Mouse (Mus musculus) adrenal gland, adult (tissue): Measurements from ENCODE around the gene Mettl26.

Experiments used
- DNase-seq, 2 experiments: peaks; one replicate each; pipeline ENCODE4 v3.0.0; 2022 to 2023; ENCODE audit warnings: low spot score in 1 of 2; ENCODE audit not compliant: inconsistent age in 2 of 2

Mettl26 gene

DNA sequence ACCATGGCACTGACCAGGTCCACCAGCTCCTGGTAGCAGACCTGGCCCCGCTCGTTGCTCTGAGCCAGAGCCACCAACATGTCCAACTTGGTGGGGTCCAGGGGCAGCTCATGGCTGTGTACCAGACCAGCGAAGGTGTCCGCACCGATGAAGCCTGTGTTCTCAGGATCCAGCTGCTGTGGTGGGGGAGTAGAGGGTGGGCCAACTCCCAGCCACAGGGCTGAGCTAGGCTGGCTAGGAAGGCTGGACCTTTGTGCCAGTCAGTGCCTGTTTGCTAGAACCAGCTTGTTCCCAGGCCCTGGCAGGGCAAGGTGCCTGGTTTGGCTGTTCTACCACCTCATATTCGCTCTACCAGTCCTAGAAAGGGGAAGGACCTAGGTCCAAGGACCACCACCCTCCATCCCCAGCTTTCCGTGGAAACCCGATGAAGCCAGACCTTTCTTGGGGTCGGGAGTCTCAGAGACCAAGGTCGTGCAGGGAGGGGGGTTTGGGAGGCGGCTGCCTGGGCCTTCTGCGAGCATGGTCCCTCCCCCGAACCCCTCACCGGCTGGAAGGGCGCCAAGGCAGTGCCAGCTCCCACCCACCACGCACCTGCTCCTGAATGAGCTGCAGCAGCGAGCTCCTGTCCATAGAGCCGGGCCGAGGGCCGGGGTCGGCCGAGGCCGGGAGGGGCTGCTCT lies 38.3 kb upstream of the Mettl26 start:
- no peak for DNase-seq

DNA sequence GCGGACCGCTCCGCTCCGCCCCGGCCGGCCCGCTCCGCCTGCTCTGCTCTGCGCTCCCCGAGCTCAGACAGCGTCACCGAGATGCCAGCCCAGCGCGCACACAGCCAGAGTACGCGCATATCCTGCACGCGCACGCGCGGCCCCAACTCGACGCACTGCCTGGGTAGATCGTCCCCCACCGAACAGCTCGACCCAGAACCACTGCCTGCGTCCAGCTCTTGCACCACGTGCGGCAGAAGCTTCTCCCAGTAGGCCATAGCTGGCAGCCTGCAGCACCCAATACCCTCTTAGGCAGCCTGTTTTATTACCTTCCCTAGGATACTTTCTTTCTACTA lies 37.8 kb upstream of the Mettl26 start, which contains the start of gene Rhbdl1:
Gene Rhbdl1, minus strand, starts transcription at position 220 of the 335 bp plus-strand sequence.
- peak; percentile 92 to 95 for DNase-seq

DNA sequence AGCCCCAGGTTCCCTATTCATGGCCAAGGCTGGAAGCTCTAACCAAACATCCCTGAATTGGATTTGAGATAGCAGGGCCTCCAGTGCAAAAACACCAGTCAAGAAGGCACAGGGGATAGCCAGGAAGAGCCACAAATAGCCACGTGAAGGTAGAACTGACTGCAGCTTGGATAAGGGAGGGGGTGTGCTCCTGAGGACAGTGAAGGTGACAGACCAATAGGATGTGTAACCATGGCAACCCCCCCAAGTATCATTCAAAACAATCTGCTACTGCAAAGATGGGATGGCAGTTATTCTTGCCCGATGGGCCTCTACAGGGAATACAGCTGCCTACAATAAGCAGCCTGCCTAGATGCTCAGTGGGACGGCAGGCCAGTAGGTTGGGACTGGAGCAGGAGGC lies 37.3 kb upstream of the Mettl26 start:
- DNase-seq: no peak

DNA sequence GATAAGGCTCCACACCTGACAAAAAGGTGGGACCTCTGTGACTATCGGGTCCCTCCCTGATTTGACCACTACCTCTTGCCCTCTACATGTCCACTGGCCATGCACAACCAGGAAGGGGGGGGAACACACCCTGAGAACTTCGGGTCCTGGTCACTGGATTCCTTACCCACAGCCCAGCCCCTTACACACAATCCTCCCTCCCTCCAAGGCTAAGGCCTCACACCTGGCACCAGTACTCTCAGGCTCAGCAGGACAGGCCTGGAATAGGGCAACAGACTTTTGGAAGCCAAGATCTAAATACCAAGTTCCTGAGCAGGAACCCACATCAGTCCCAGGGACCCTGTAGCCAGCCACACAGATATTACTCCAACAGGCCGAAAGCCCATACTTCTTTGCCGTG lies 36.0 kb upstream of the Mettl26 start:
- peak in 1 of 2 experiments; percentile 38 for DNase-seq

DNA sequence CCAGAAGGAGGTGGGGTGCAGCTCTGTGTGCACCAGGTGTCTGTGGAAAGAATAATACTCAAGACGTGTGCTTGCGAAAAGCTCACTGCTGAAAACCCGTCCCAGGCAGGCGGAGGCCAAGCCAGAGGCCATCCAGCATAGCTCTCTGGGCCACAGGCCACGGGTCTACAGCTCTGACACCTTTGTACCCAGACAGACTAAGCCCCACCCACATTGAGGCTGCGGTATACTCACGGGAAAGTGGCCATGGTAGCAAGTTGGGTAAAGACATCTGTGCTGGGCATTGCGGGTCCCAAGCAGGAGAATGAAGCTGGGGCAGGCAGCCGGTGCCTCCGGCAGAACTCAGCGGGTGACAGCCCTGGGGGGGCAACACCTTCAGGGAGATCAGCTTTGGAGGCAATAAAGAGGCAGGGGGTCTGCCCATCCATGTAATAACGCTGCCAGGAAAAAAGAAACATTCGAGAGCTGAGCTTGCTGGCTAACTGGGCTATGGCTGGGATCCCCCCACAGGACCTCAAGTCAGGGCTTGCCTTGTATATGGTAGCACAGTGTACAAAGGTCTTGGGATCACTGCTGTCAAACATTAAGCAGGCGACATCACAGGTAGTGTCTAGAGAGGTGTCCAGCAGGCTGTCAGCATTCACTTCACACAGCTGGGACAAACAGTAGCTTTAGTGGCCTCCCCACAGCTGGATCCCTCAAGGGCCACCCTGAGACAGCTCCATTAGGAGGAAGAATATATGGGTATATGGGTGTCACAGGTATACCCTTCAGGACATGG lies 35.2 kb upstream of the Mettl26 start:
- DNase-seq: no peak

DNA sequence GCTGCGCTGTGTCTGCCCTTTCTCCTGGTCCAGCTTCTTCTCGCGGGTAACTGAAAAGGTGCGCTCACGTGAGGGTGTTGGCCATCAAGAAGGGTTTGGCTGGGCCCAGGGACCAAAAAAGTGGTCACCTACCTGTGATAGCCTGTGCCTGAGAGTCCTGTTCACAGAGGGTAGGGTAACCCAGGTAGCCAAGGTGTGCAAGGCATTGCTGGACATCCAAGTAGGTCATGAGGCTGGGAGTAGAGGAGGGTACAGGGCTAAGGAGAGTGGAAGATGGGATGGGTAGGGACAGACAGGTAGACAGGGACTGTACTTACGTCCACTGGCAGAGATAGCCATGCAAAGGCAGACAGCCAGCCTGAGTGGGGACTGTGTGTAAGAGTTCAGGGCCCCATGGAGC lies 34.4 kb upstream of the Mettl26 start:
- no peak for DNase-seq

DNA sequence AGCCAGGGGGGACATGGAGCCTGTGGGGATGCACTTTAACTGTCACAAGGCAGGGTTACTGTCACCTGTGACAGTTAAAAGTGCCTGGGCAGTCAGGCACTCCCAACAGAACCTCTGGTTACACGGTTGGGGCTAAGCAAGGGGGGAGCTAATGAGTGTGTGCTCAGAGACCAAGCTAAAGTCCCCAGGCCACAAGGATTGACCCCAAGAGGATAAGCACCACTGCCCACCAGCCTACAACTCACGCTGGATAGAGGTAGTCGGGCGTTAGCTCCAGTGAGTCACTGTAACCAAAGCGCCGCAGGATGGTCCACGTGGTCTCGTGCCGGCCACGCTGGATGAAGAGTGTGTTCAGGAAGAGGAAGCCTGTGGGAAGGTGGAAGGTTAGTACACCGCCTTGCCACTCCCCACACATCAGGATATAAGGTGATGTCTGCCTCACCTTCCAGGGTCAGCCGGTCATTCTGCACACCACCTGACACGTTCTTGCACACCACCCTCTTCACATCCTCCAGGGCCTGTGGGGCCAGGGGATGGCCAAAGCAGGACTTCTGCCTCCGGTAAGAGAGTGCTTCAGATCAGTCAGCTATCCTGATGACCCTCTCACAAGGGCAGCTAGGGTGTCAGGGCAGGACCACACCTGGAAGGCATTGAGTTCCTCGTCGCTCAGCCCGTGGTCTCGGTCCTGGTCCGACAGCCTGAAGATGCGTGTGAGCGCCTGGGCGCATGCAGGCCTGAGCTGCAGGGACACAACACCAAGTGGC lies 33.6 kb upstream of the Mettl26 start, which contains the start of gene Gm20683:
Gene Gm20683, minus strand, starts transcription at position 647 of the 764 bp plus-strand sequence.
- peak in 1 of 2 experiments; percentile 14 for DNase-seq

DNA sequence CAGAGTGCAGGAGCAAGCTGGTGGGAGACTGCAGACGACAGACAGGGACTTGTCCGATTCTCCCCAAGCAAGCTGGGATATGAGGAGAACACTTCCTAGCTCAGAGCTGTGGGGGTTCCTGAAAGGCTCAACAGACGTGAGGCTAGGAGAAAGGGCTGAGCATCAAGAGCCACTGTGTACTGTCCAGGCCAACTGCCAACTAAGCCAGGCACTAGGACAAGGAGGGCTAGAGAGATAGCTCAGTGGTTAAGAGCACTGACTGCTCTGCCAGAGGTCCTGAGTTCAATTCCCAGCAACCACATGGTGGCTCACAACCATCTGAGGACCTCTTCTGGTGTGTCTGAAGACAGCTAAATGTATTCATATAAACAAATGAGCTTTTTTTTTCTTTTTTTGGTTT lies 32.4 kb upstream of the Mettl26 start:
- DNase-seq: no peak

DNA sequence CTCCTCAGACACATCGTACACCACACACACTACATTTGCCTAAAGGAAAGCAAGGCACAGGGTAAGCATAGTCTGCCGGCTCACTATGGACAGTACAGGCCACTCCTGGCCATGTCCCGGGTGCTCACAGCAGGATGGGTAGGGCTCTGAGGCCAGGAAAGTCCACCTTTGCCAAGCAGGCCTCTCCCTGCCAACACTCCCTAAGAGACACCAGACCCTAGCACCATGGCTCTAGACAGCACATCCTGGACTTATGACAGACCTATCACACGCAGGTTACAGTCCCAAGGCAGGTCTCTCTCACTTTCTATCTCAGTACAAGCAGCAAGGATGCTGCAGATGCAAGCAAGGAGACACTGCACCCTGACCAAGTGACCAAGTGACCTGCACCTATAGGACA lies 31.8 kb upstream of the Mettl26 start:
- DNase-seq: no peak

DNA sequence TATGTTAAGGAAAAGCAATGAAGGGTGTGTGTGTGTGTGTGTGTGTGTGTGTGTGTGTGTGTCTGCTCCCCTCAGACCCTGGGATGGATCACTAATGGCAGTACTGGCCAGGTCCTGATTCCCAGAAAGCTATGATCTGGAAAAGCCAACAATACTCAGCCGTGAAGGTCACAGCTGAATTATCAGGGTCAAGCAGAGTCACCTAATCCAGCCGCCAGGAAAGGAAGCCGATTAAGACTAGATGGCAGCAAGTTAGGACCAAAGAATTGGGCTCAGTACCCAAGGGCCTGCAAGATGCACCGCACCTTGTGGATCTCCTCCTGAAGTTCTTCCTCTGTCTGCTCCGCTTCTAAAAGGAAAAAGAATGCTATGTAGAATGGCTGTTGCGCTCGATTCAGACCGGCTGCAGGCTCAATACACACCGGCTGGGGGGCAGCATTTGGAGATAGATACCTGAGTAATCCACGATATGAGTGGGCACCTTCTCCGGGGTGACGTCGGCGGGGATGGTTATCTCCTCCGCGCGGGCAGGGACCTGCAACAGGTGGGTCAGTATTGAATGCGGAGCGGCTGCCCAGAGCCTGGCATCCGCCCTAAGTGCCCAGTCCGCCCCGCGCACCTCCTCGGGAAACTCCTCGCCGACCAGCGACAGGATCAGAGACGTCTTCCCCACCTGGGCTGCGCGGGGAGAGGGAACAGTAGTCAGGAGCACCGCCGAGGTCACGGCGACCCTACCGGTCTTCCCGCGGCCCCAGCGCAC lies 31.1 kb upstream of the Mettl26 start:
- peak in 1 of 2 experiments; percentile 84 for DNase-seq

DNA sequence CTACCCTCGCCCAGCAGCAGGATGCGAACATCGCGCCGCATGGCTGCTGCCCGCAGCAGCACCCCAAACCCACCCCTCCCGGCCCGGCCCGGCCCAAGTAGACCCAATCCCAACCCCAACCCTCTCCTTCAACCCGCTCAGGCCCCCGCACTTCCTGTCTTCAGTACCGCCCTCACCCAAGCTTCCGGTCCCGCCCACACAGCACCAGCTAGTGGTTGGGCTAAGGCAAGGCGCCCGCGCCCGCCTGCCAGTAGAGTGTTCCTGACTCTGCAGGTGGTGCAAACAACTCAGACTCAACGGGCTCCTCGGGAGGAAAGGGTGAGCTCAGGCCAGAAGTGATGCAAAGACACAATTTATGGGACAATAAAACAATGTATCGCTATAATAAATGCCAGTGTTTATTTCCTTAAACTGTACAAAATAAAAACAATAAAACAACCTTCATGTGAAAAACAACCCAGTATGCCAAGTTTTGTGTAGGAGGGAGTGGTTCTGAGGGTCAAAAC lies 30.4 kb upstream of the Mettl26 start, which contains the start of gene Rhot2:
Gene Rhot2, minus strand, starts transcription at position 456 of the 506 bp plus-strand sequence.
- peak; percentile 96 to 98 for DNase-seq

DNA sequence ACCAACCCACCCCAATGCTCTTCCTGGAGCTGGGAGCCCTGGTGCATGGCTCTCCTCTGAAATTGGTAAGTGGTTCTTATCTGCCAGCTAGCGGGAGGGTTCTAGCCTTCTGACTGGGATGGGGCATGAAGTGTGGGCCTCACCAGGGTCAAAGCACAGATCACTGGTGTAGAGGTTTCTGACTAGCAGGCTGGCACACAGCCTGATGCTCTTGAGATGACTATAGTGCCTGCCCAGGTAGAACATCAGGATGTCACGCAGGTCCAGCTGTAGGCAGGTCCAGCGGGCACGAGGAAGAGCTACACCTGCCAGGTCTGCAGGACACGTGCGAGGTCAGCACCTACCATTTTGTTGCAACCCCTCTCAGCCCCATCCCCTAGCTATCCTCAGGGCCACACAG lies 14.6 kb upstream of the Mettl26 start:
- peak in 1 of 2 experiments; percentile 36 for DNase-seq

DNA sequence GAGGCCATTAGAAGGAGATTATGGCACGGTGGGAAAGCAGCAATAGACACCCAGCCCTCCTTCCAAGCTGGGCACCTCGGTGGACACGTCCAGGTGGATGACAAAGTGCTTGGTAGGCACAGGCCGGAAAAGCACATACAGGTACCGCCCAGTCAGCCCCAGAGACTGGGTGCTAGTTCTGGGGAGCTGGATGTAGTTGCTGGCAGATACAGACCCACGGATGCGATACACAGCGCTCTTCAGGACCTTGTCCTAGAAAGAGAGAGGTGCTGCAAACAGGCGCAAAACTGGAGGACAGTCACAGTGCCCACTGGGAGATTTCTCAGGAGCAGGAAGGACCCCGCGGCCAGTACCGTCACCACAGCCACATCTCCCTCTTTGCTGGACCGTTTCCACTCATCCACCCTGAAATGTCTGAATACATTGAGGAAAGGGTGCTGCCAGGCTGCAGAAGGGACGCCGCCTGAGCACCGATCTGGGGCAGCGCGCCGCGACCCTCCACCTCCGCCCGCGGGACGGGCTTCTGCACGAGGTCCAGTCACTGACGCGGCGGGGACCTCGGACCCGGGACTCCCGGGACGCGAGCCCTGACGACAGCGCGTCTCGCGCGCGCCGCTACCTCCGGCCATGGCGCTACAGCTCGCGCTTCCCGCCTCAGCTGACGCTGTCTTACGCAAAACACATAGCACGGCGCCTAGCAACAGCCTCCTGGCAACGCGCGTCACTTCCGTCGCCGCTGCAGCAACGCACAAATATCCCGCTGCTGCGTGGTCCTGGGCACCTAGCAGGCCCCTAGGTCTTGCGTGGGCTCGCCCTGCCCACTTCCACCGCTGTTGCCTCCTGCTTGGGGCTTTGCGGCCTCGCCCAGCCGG lies 13.8 kb upstream of the Mettl26 start, which contains the start of gene Wdr90:
Gene Wdr90, minus strand, starts transcription at position 670 of the 872 bp plus-strand sequence.
- peak; percentile 94 to 97 for DNase-seq

DNA sequence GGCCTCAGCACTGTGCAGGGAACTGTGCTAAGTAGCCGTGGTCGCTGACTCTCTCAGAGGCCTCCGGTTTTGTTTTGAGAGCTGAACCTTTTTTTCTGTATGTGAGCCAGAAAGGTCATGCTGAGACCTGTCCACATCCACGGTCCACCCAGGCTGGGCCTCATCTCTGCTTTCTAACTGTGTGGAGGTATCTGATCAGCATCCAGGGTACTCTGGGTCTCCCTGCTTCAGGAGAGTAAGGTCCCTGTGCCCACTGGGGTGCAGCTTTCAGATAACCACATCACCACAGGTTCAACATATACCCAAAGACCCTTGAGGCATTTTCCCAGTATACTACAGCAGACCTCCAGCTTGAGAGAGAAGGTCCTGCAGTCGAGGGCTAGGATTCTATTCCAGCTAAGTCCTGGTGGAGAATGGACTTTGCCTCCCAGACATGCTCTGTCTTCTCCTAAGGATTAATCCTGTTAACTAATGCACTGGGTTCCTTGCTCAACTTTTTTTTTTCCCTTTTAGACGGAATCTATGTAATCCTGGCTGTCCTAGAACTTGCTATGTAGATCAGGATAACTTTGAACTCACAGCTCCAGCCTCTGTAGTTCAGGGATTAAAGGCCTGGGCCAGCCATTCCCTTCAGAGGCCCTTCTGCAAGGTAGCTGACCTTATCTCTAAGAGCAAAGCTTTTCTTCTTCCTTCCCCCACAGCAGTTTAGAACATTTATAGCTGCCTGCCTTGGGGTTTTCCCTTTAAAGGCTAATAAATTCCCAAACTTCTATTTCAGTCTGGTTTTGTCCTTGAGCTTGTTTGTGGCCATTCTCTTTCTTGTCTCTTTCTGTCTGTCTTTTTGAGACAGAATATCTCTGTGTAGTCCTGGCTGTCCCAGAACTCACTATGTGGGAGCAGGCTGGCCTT lies 12.9 kb upstream of the Mettl26 start:
- peak in 1 of 2 experiments; percentile 77 for DNase-seq

DNA sequence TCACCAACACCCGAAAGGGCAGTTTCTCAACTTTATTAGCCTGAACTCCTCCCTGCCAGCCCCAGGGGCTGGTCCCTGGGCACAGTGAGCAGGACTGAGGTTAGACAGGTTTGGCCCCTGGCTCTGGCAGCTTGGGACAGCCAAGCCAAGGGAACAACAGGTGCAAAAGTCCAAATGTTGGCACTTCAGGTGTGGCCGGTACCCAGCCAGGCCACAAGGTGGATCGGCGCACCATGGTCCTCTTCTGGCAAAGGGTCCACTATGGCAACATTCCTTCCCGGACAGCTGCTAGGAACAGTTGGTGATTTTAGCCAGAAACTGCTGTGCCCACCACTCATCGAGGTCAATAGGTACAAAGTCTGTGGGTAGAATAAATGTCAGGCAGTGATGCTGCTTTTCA lies 11.2 kb upstream of the Mettl26 start:
- DNase-seq: peak in 1 of 2 experiments; percentile 54

DNA sequence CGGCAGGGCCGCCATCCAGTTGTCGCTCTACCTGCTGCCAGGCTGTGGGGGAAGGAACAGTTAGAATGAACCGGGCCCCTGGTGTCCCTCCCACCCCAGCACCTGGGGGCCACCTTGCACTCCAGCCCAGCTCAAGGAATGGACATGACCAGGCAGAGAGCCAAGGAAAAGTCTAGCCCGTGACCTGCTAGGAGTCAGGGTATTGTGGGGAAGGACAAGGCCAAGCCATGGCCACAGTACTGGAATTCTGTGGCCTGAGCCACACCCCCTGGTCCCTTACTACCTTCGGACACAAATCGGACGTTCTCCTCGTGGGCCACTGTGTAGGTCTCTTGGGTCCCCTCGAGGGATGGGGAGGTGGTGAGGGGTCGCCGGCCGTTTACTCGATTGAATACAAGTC lies 10.6 kb upstream of the Mettl26 start:
- DNase-seq: peak; percentile 39 to 81

DNA sequence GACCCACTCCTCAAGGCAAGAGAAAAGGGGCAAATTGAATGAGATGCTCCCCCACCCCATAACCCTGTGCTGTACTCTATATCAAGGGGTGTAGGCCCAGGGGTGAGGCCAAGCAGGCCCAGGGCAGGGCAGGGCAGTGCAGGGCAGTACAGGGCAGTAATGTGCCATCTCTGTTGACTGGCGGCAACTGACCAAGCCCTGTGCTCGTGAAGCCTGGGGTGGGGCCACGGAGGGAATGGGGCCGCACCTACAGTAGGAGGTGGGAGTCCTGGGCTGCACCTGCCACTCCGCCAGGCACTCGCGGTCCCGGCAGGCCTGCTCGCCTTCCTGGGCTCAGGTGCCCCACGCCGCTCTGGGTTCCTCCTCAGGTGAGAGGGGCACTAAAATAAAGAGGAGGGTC lies 9.6 kb upstream of the Mettl26 start:
- peak; percentile 31 to 60 for DNase-seq

DNA sequence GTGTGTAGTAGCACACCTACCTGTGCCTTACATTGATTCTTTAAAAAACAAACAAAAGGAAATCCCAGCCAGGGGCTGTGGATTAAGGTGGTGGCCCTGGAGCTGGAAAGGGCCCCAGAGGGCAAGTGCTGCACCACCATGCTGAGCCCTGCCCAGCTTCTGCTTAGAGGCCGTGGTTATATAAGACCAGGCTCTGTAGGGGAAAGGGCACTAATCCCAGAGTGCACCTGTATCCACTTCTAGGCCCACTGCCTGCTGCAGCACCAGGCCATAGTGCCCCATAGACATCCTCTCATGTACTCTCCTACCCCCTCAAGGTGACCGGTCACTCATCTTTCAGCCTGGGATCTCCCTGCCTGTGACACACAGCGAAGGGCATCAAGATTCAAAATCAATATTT lies 8.7 kb upstream of the Mettl26 start:
- DNase-seq: peak in 1 of 2 experiments; percentile 76

DNA sequence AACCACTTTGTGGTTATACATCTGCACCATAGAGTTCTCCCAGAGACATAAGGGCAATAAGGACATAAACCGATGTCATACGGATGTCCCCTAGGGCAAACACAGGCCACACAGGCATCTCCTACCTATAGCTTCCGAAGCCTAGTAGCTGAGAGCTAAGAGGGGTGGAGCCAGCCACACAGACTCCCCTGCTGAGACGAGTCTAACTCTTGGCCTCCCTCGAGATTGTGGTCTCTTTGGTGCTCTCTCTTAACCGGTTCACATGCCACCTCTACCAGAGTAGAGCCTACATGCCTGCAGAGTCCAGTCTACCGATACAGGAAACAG lies 7.4 kb upstream of the Mettl26 start:
- no peak for DNase-seq
